8 mouse cellular contexts compared by ENCODE assay signal in genomic region chr11:58104351-58104791, GRCm38 (mm10). TPM values are rescaled to one million over a fixed set of nuclear protein-coding genes. Genes with fewer than 3 reads are reported as not detected.
DNase-seq lines count a peak whose midpoint lies in the region; ATAC-seq and TF ChIP-seq lines count a peak whose summit lies in the region.

No protein-coding gene starts in this region.

- H3K36me3 ChIP-seq in heart, embryonic 12.5 days: peaks cover 5% of the 10 kb centered on the region; the same call in 1 of the 2 replicates
- H3K36me3 ChIP-seq in embryonic facial prominence, embryonic 10.5 days (replicated peaks): peaks cover 12% of the 10 kb centered on the region
- H3K36me3 ChIP-seq in hindbrain, embryonic 14.5 days (replicated peaks; ENCODE audit: control insufficient read depth, insufficient read depth): no peaks in the 10 kb centered on the region
- H3K36me3 ChIP-seq in lung, postnatal 0 days (ENCODE audit: insufficient read depth, low read length): no peaks in the 10 kb centered on the region

- peak overlapping the region; percentile 92 for H3K9ac ChIP-seq in heart, embryonic 12.5 days
- H3K9ac ChIP-seq in hindbrain, embryonic 14.5 days: peak overlapping the region; percentile 79
- peak overlapping the region; percentile 89 for H3K9ac ChIP-seq in lung, postnatal 0 days (replicated peaks; ENCODE audit: low read depth)

- TF ChIP-seq EP300 in lung, postnatal 0 days (IDR thresholded peaks at IDR 0.05): no peak

- ATAC-seq in heart, embryonic 12.5 days (ENCODE audit: insufficient number of reproducible peaks, low FRiP score): peak; percentile 37; the same call in 1 of the 2 replicates
- peak; percentile 22 for ATAC-seq in CD4-positive, CD25-positive, alpha-beta regulatory T cell, adult 4 months
- ATAC-seq in hindbrain, embryonic 14.5 days (ENCODE audit: low FRiP score): 0 out of 2 replicates have a peak, but pooled peaks have one; percentile 39
- ATAC-seq in lung, postnatal 0 days: peak; percentile 30

- H3K4me1 ChIP-seq in heart, embryonic 12.5 days (replicated peaks): peaks cover 18% of the 10 kb centered on the region
- peaks cover 25% of the 10 kb centered on the region for H3K4me1 ChIP-seq in embryonic facial prominence, embryonic 10.5 days
- H3K4me1 ChIP-seq in hindbrain, embryonic 14.5 days (replicated peaks; ENCODE audit: control insufficient read depth, insufficient read depth, low read length): peaks cover 22% of the 10 kb centered on the region
- peaks cover 3% of the 10 kb centered on the region; the same call in 1 of the 2 replicates for H3K4me1 ChIP-seq in lung, postnatal 0 days (ENCODE audit: insufficient read depth, low read depth, low read length)

- peak overlapping the region; percentile 89 for H3K4me3 ChIP-seq in heart, embryonic 12.5 days
- peak overlapping the region; percentile 98 for H3K4me3 ChIP-seq in embryonic facial prominence, embryonic 10.5 days
- peak overlapping the region; percentile 72 for H3K4me3 ChIP-seq in hindbrain, embryonic 14.5 days (replicated peaks; ENCODE audit: low read length)
- peak overlapping the region; percentile 85 for H3K4me3 ChIP-seq in lung, postnatal 0 days (ENCODE audit: low read depth, low read length)

- TF ChIP-seq CTCF in lung, postnatal 0 days (IDR thresholded peaks at IDR 0.05): no peak

- WGBS in heart, embryonic 12.5 days: under 1% methylated on average over 24 of the region's 24 CpGs
- under 1% methylated on average over 24 of the region's 24 CpGs for WGBS in embryonic facial prominence, embryonic 10.5 days
- under 1% methylated on average over 24 of the region's 24 CpGs for WGBS in hindbrain, embryonic 14.5 days
- WGBS in lung, postnatal 0 days: 1% methylated on average over 19 of the region's 24 CpGs

- H3K27me3 ChIP-seq in heart, embryonic 12.5 days (replicated peaks): no peaks in the 10 kb centered on the region
- no peaks in the 10 kb centered on the region for H3K27me3 ChIP-seq in embryonic facial prominence, embryonic 10.5 days (replicated peaks; ENCODE audit: low read depth, poor library complexity, severe bottlenecking)
- no peaks in the 10 kb centered on the region for H3K27me3 ChIP-seq in hindbrain, embryonic 14.5 days (ENCODE audit: control insufficient read depth, insufficient read depth, low read length)
- no peaks in the 10 kb centered on the region for H3K27me3 ChIP-seq in lung, postnatal 0 days (replicated peaks; ENCODE audit: insufficient read depth, low read length)

- H3K4me2 ChIP-seq in heart, embryonic 12.5 days: peak overlapping the region; percentile 86
- H3K4me2 ChIP-seq in hindbrain, embryonic 14.5 days (replicated peaks): peak overlapping the region; percentile 73
- H3K4me2 ChIP-seq in lung, postnatal 0 days (replicated peaks; ENCODE audit: low read depth, low read length): peak overlapping the region; percentile 69

- peak overlapping the region; percentile 86 for H3K27ac ChIP-seq in heart, embryonic 12.5 days (ENCODE audit: poor library complexity, severe bottlenecking)
- H3K27ac ChIP-seq in embryonic facial prominence, embryonic 10.5 days (replicated peaks): peak overlapping the region; percentile 97
- H3K27ac ChIP-seq in hindbrain, embryonic 14.5 days: peak overlapping the region; percentile 83
- peak overlapping the region; percentile 95 for H3K27ac ChIP-seq in lung, postnatal 0 days (ENCODE audit: low read length)

- H3K9me3 ChIP-seq in heart, embryonic 12.5 days (replicated peaks): no peaks in the 10 kb centered on the region
- no peaks in the 10 kb centered on the region for H3K9me3 ChIP-seq in embryonic facial prominence, embryonic 10.5 days
- no peaks in the 10 kb centered on the region for H3K9me3 ChIP-seq in hindbrain, embryonic 14.5 days (ENCODE audit: control insufficient read depth, low read length)
- H3K9me3 ChIP-seq in lung, postnatal 0 days (ENCODE audit: low read length): no peaks in the 10 kb centered on the region

- no peak for DNase-seq in heart, postnatal 4 days
- no peak for DNase-seq in embryonic facial prominence, embryonic 10.5 days (ENCODE audit: low spot score)
- DNase-seq in hindbrain, embryonic 14.5 days (ENCODE audit: low spot score): peak; percentile 40
- DNase-seq in lung, postnatal 0 days (ENCODE audit: low spot score): peak; percentile 66
- peak; percentile 64 for DNase-seq in ovary, postnatal 36 days (ENCODE audit: low spot score)
- no peak for DNase-seq in yolk sac, embryonic 10.5 days (ENCODE audit: low spot score)

RNA-seq across cellular contexts. Expression of gene Cnot8, which starts 0.4 kb away (rescaled TPM):
- 71.7 and 73.8 TPM in 2 replicates for polyA plus RNA-seq in heart, embryonic 12.5 days (2016; fragmentation: Nextera tagmentation; extraction: Ambion mirVana)
- total RNA-seq in heart, postnatal 4 days (2021): 10 to 100 TPM; 41.8 to 43.0 TPM
- polyA plus RNA-seq in CD4-positive, CD25-positive, alpha-beta regulatory T cell, adult 4 months (2017; shearing (Covaris generic)): 10 to 100 TPM; 89.2 to 97.8 TPM
- polyA plus RNA-seq in embryonic facial prominence, embryonic 10.5 days (2016; fragmentation: Nextera tagmentation; extraction: Ambion mirVana): 105 and 107 TPM in 2 replicates
- polyA plus RNA-seq in hindbrain, embryonic 14.5 days (2014; fragmentation: Nextera tagmentation; extraction: Ambion mirVana): 96.1 and 111 TPM in 2 replicates
- polyA plus RNA-seq in lung, postnatal 0 days (2015; fragmentation: Nextera tagmentation; extraction: Ambion mirVana): 71.2 and 71.8 TPM in 2 replicates

RNA-seq across cellular contexts. Expression of gene Gm12248, which starts 11.4 kb away (rescaled TPM):
- polyA plus RNA-seq in heart, embryonic 12.5 days (2016; fragmentation: Nextera tagmentation; extraction: Ambion mirVana): not detected in 2 replicates
- total RNA-seq in heart, postnatal 4 days (2021): not detected
- under 1 TPM; 0.38 to 0.71 TPM for polyA plus RNA-seq in CD4-positive, CD25-positive, alpha-beta regulatory T cell, adult 4 months (2017; shearing (Covaris generic))
- not detected in 2 replicates for polyA plus RNA-seq in embryonic facial prominence, embryonic 10.5 days (2016; fragmentation: Nextera tagmentation; extraction: Ambion mirVana)
- polyA plus RNA-seq in hindbrain, embryonic 14.5 days (2014; fragmentation: Nextera tagmentation; extraction: Ambion mirVana): not detected in 2 replicates
- polyA plus RNA-seq in lung, postnatal 0 days (2015; fragmentation: Nextera tagmentation; extraction: Ambion mirVana): 0.14 and 0.17 TPM in 2 replicates

Comparison
In these comparisons a context has a peak if more than half of its experiments do, and no peak if none do; other contexts are left out.
1. DNase-seq: peak in hindbrain, embryonic 14.5 days (single experiment), lung, postnatal 0 days (single experiment) and ovary, postnatal 36 days (single experiment); none in heart, postnatal 4 days (single experiment), embryonic facial prominence, embryonic 10.5 days (single experiment) and yolk sac, embryonic 10.5 days (single experiment).
2. Peak in every context shown above with its lines, with median percentiles within 50 percentile points of each other: ATAC-seq, H3K27ac ChIP-seq, H3K4me2 ChIP-seq, H3K4me3 ChIP-seq and H3K9ac ChIP-seq.